Mouse (Mus musculus) lung, postnatal 14 days (tissue): ENCODE measurements around the gene Dpf1.

ENCODE experiments used
- DNase-seq: peaks from one replicate; pipeline ENCODE4 v3.0.0; 2021

Dpf1 gene

DNA sequence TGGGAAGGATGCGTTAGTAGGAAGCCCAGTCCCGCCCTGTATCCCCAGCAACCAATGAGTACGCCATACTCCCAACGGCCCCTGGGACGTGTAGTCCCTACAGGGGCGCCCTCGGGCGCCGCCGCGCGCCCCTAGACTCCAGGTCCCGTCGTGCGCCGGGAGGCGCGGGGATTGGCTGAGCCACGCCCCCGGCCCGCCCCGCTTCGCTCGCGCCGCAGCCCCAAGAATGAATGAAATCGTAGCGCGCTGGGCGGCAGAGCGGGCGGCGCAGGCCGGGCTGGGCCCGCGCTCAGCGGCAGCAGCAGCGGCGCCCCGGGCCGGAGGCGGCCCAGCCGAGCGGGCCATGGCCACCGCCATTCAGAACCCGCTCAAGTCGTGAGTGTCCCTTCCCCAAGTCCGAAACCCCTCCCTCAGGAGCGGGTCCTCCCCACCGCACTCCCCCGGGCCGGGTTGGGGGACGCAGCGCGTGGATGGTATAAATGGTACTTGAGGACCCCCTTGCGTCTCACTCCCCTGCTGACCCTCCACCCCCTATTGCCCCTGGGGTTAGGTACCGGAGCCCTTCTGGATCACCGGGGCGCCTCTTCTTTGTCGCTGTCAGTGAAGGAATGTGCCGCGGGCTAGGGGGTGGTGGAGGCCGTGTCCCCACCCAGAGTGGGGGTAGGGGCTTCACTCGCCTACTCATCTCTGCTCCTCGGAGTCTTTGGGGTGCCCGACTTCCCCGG, at the start of gene Dpf1:
Dpf1 (plus strand) TSS at position 214 of the 725 bp plus-strand sequence.
- DNase-seq = peak; percentile 78

- DNase-seq = no peak
Observed at GRCm38 (mm10) chr7:29255875-29256274, 47.9 kb upstream of the Dpf1 start.

DNA sequence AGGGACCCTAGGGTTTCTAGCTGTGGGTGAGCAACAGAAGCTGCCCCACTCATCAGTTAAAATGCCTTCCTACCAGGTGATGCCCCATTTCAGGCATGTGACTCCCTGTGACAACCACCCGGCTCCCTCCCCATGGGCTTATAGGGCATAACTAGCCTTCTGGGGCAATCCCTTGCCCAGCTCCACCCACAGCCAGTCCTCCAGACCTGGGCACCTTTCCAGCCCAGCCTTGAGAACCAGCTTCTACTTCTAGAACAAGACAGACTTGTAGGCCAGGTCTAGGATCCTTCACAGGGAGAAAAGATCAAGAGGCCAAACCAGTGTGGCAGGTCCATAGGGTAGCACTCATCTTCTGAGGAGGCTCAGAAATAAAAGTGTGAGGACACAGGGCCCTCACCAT, 46.4 kb upstream of the Dpf1 start:
- DNase-seq = peak; percentile 79

DNA sequence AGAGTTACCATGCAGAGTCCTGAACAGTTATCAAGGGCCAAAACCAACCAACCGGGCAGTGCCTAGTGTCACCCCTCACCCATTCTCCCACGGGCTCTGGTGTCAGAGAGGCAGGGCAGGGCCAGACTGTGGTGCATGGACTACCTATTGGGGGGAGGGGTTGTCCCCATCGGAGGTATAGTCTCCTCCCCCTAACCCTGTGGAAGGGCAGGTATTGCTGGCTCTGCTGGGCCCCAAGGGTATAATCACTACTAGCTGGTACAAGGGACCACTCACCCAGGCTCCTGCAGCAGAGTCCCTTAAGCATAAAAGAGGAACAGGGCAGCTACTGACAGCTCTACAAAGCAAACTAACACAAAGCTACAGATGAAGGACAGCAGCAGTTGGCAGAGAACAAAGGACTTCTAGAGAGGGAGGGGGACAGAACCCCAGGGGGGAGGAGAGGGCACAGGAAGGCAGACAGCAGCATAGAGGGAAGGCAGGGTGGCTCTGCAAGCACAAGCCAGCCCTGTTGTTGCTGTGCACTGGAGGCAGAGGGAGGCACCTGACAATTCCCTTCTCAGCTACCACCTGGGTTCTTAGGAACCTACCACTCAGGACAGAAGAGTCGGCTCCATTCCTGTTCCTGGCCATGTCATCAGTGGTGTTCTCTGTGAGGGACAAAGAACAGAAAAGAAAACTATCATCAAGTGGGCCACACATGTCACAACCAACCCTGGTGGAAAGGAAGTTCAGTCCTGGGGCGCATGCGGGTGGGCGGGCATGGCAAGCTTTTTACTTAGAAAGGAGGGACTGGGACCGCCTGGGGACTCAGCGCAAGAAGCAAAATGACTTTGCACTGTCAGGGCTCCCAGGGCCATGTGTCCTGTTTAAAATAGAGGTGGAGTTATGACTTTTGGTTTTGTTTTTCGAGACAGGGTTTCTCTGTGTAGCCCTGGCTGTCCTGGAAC, 43.7 kb upstream of the Dpf1 start:
- no peak for DNase-seq

- no peak for DNase-seq
Observed at GRCm38 (mm10) chr7:29262151-29262550, 41.6 kb upstream of the Dpf1 start.

GRCm38 (mm10) chr7:29263831-29264230, 39.9 kb upstream of the Dpf1 start:
- DNase-seq = no peak

- no peak for DNase-seq
Observed at GRCm38 (mm10) chr7:29265636-29266035, 38.1 kb upstream of the Dpf1 start.

- DNase-seq = no peak
Observed at GRCm38 (mm10) chr7:29266931-29267330, 36.8 kb upstream of the Dpf1 start.

DNA sequence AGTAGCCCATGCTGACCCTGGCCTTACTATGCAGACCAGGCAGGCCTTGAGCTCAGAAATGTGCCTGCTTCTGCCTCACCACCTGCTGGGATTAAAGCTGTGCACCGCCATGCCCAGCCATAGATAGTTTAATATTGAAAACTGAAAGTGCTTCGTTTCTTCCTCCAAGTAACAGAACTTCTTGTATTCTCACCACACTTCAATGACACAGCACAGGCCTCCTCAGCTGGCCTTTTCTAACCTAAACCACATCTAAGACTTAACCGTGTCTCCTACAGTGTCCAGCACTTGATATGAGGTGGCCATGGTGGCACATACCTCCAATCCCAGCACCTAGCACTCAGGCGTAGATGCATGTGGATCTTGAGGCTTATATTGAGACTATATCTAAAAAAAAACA, 33.3 kb upstream of the Dpf1 start:
- DNase-seq = no peak

DNA sequence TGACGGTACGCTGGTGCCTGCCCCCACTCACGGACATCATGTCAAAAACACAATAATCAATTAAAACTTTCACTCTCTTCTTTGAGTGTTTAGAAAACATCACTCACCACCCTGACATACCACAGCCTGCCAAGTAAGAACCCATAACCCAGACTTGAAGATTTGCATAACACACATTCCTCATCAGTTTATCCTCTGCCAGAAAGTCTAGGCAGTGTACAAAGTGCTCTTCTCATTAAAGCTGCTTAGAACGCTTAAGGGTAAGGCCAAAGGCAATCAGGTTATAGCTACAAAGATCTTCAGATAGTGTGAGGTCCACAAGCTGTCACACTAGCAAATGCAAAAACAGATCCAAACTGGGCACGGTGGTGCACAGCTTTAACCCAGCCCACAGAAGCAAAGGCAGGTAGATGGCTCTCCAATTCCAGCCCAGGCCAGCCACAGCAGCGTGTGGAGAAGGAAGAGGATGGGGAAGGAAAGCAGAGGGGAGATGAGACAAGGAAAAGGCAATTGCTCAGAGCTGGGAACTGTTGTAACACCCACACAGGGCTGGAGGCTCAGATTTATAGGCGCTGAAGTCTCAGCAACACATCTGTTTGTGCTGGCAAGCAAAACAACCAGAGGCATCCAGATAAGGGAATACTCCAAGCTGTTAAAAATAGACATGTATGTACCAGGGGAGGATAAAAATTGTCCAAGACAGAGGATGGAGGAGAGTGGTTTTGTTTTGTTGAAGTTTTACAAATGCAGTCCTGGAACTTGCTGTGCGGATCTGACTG, 31.9 kb upstream of the Dpf1 start:
- DNase-seq = no peak

DNA sequence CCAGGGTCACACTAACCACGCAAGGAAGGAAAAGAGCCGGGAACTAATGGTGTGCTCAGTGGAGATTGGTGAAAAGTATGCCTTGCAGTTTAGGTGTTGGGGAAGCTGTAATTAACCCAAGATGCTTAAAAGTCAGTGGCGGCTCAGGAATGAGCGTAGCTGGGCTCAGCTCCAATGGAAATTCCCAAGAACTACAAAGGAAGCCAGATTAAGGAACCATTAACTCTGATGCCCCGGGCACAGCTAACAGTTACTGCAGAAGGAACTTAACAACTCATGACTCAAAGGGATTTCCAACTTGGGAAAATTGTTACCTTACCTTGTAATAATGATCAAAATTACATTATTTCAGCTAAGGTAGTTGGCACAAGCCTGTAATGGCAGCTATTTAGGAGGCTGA, 27.0 kb upstream of the Dpf1 start:
- DNase-seq = no peak

DNA sequence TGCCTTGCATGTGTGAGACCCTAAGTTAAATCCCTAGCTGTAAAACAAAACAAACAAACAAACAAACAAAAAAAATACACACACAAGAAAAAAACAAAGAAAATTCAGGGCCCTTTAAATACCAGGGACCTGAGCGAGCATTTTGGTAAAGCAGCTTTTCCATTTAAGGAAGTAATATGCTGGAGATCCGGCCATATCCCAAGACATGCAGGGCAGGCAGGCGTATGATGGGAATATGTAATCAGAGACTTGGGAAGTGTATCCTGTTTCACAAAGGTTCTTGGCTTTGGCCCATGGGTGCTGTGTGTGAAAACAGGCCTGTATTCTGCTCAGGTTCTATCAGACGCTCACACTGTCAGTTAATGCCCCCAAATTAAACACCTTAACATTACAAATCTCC, 26.2 kb upstream of the Dpf1 start:
- DNase-seq = no peak

GRCm38 (mm10) chr7:29279261-29279660, 24.5 kb upstream of the Dpf1 start:
- no peak for DNase-seq

DNA sequence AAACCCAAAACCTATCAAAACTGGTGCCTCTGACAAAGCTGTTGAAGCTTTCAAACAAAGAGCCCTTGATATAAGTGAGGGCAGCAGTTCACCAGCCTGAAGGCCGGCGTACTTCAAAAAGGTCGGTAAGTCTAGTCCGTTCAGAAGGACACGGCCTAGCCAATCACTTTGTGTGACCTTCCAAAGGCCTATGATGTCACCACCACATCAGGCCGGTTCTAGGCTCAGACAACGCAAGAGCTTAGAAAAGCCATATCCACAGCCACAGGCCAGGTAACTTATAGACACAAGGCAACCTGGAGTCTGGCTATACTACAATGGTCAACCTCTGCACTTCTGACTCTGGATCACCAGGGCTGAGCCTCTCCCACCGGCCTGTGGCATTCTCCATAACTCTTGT, 23.8 kb upstream of the Dpf1 start:
- no peak for DNase-seq

DNA sequence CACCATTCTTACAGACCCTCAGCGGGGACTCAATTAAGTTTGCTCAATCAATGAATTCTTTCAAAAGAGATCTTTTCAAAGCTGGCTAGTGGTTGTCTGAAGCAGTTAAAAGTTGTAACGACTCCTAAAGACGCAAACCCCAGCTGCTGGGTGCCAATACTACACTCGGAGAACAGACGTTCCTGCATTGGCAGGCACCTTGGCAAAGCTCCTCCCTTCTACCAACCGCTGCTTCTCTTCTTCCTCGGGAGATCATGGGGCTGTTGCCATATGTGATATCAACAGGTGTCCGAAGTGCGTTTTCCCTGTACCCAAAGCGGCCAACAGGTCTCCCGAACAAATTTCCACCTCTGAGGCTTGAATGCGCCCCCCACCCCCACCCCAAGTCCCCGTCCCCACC, 22.9 kb upstream of the Dpf1 start:
- DNase-seq = no peak

- DNase-seq = peak; percentile 87
Observed at GRCm38 (mm10) chr7:29281201-29282073, 22.3 kb upstream of the Dpf1 start, which contains the start of gene Spint2. Gene Spint2 (minus strand): TSS chr7:29281912.

- no peak for DNase-seq
Observed at GRCm38 (mm10) chr7:29282074-29282554, 21.6 kb upstream of the Dpf1 start.

DNA sequence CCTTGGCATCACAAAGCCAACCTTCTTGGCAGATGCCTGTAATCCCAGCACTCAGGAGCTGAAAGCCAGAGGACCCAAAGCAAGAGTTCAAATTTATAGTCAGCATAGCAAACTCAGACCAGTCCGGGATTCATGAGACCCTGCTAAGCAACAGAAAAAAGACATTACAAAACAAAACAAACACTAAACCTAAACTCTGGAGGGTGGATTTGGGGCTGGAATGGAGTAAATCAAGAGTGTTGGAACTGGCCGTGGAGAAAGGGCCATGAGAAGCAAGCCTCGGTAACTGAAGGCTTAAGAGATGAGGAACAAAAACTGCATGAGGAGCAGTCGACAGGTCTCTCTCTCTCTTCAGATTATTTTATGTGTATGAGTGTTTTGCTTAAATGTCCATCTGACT, 19.9 kb upstream of the Dpf1 start:
- DNase-seq = no peak

- no peak for DNase-seq
Observed at GRCm38 (mm10) chr7:29284523-29284922, 19.2 kb upstream of the Dpf1 start.

DNA sequence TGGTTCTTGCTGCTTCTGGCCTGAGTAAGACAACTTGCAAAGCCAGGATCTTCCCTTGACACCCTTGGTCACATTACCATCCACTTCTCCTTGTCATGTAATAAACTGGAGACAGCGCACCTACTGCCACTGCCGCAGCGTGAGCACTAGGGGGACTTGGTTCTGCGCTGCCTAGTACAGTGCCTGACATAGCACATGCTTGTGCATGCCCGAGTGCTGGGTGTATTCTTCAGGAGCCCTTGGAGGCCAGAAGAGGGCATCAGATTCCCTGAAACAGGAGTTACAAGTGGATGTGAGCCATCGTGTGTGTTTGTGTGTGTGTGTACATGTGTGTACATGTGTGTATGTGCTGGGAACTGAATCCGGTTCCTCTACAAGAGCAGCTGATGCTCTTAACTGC, 16.3 kb upstream of the Dpf1 start:
- no peak for DNase-seq

DNA sequence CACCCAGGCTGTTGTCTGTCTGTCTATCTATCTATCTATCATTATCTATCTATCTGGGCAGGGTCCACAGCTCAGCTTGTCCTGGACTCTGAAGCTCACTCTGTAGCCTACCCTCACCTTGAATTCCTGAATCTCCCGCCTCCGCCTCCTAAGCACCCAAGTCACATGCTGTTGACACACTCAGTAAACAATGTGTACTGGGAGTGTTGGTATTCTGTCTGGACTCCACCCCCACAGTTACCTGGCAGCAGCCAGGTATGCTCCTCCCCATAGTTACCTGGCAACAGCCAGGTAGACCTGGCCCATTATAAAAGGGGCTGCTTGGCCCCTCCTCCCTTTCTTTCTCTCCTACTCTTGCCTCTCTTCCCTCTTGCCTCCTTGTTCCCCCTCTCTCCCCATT, 15.7 kb upstream of the Dpf1 start:
- no peak for DNase-seq
